Mouse (Mus musculus) ovary, adult 10 weeks (tissue): ENCODE data around the gene Ndst2. TPM values are rescaled to one million over a fixed set of nuclear protein-coding genes. Genes with fewer than 3 reads are reported as not detected.

Source experiments
- polyA plus RNA-seq: library from polyadenylated mRNA; stranded (reverse); fragments of 350-450 nt; fragmentation: Illumina TruSeq; extraction: RNeasy Lipid Tissue Mini Kit (QIAGEN cat#74804); gene quantifications from one replicate; pipeline ENCODE4 v1.2.3, GENCODE M21; 2014

The Ndst2 gene
- 3.0 TPM for polyA plus RNA-seq

GRCm38 (mm10) chr14:20733952-20734774 lies at the start of gene Ndst2:
Ndst2 (minus strand) TSS chr14:20734562.

GRCm38 (mm10) chr14:20707201-20708190 lies 26.9 kb downstream of the Ndst2 start, which contains the start of gene Zswim8:
Zswim8 (plus strand) TSS chr14:20707552.

DNA sequence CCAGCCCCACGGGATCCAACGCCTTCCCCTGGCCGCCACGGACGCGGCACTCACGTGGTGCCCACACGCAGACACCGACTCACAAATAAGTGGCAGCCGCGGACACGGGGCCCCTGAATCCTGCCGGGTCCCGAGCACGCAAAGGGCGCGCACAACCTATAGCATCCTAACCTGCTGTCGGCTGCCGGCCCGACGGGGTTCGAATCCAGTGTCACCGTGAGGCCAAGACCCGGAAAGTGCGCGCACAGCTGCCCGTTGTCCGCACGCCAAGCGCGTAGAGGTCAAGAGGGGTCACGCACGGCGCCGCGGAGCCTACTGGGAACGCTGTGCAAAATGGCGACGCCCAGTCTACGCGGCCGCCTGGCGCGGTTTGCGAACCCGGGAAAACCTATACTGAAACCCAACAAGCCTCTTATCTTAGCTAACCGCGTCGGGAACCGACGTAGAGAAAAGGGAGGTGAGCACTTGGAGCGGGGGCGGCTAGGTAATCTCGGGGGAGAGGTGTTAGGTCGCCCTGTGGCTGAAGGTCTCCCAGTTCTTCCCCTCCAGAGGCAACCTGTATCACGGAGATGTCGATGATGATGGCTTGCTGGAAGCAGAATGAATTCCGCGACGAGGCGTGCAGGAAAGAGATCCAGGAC lies 31.5 kb downstream of the Ndst2 start, which contains the start of gene Chchd1:
Chchd1 (plus strand) TSS at position 266 of the 641 bp plus-strand sequence.

GRCm38 (mm10) chr14:20694884-20695760 lies 39.2 kb downstream of the Ndst2 start, which contains the start of gene Fut11:
Fut11 (plus strand) TSS chr14:20694968.

GRCm38 (mm10) chr14:20674064-20674833 lies 60.1 kb downstream of the Ndst2 start, which contains the start of gene Sec24c:
Sec24c (plus strand) TSS chr14:20674308.

Other genes starting within 250 kb of the Ndst2 start
- 0.48 TPM for gene Mss51, start 237.7 kb downstream of the Ndst2 start, polyA plus RNA-seq
- gene Ppp3cb, start 188.0 kb downstream of the Ndst2 start, polyA plus RNA-seq, result 278 TPM
- gene Usp54, start 93.5 kb downstream of the Ndst2 start, polyA plus RNA-seq, result 16.6 TPM
- gene Myoz1, start 78.0 kb downstream of the Ndst2 start, polyA plus RNA-seq, result not detected
- not detected for gene Synpo2l, start 66.2 kb downstream of the Ndst2 start, polyA plus RNA-seq
- 47.9 TPM for gene Sec24c, start 60.3 kb downstream of the Ndst2 start, polyA plus RNA-seq
- 63.7 TPM for gene Fut11, start 39.6 kb downstream of the Ndst2 start, polyA plus RNA-seq
- gene Chchd1, start 31.6 kb downstream of the Ndst2 start, polyA plus RNA-seq, result 142 TPM
- gene Zswim8, start 27.0 kb downstream of the Ndst2 start, polyA plus RNA-seq, result 6.8 TPM
- gene Camk2g, start 59.5 kb upstream of the Ndst2 start, polyA plus RNA-seq, result 99.3 TPM
- 64.6 TPM for gene Plau, start 102.1 kb upstream of the Ndst2 start, polyA plus RNA-seq
- 190 TPM for gene Vcl, start 194.8 kb upstream of the Ndst2 start, polyA plus RNA-seq